Mouse (Mus musculus): ENCODE measurements around the gene 0610010F05Rik.
"Not testable (repeated sequence)": the region's sequence is repeated elsewhere in the genome, so short reads cannot be mapped to it uniquely, and the experiment has no call there.

GRCm38 (mm10) chr11:23607291-23607690, 26.1 kb downstream of the 0610010F05Rik start:
- not testable (repeated sequence) for TF ChIP-seq CTCF, POLR2A (IDR thresholded peaks at IDR 0.05; ENCODE audit: insufficient read depth, low read depth, low read length)
